Mouse (Mus musculus) stomach, postnatal 0 days (tissue): Measurements from ENCODE around the gene Gpr19. TPM values are rescaled to one million over a fixed set of nuclear protein-coding genes. Genes with fewer than 3 reads are reported as not detected.
A peak's percentile ranks its signal among the peaks of the same experiment; 100 is the strongest.

ENCODE experiments used
- ATAC-seq: fragments of 200-750 bp; cut with Nextera tagmentation; 2 replicates; pipeline ENCODE4 v1.8.0; 2017; ENCODE audit not compliant: low FRiP score, low TSS enrichment
- DNase-seq: peaks from one replicate; pipeline ENCODE4 v3.0.0-alpha.2; 2016; ENCODE audit warnings: low spot score
- H3K27ac ChIP-seq: fragments of 300-500 bp; sonication (generic); replicated peaks from 2 replicates; pipeline ENCODE4 v1.5.1; 2014; ENCODE audit warnings: mild to moderate bottlenecking, control low read depth
- H3K27me3 ChIP-seq: fragments of 300-500 bp; sonication (generic); 2 replicates; pipeline ENCODE4 v1.6.1; 2014; ENCODE audit warnings: low read length; ENCODE audit not compliant: control insufficient read depth, insufficient read depth
- H3K36me3 ChIP-seq: fragments of 300-500 bp; sonication (generic); 2 replicates; pipeline ENCODE4 v1.6.1; 2014; ENCODE audit warnings: low read length, mixed read lengths; ENCODE audit not compliant: control insufficient read depth, insufficient read depth
- H3K4me1 ChIP-seq: fragments of 300-500 bp; sonication (generic); replicated peaks from 2 replicates; pipeline ENCODE4 v1.6.1; 2014; ENCODE audit warnings: antibody characterized with exemption; ENCODE audit not compliant: control insufficient read depth, insufficient read depth
- H3K4me2 ChIP-seq: fragments of 300-500 bp; sonication (generic); replicated peaks from 2 replicates; pipeline ENCODE4 v1.6.1; 2014; ENCODE audit warnings: low read depth, mild to moderate bottlenecking, control low read depth, moderate library complexity
- H3K4me3 ChIP-seq: fragments of 300-500 bp; sonication (generic); 2 replicates; pipeline ENCODE4 v1.5.1; 2014; ENCODE audit warnings: low read depth, low read length, control low read depth
- H3K9ac ChIP-seq: fragments of 300-500 bp; sonication (generic); 2 replicates; pipeline ENCODE4 v1.6.1; 2014; ENCODE audit warnings: mild to moderate bottlenecking, low read length, control low read depth, mixed read lengths
- H3K9me3 ChIP-seq: fragments of 300-500 bp; sonication (generic); 2 replicates; pipeline ENCODE4 v1.6.1; 2016; ENCODE audit warnings: low read length; ENCODE audit not compliant: control insufficient read depth
- CTCF ChIP-seq: IDR thresholded peaks from 2 replicates; pipeline ENCODE4 v1.5.1; 2016; ENCODE audit warnings: antibody characterized with exemption, low read depth, mild to moderate bottlenecking, moderate library complexity
- EP300 ChIP-seq: optimal IDR thresholded peaks from 2 replicates; pipeline ENCODE3; 2016; ENCODE audit warnings: antibody characterized with exemption
- WGBS: fragments of 180-500 bp; shearing (Covaris S2); extraction: QIAGEN DNeasy Blood & Tissue Kit; methylation state at CpG from one replicate; pipeline ENCODE4 v1.1.7; 2014; 5-methylcytosine and 5-hydroxymethylcytosine counted together
- polyA plus RNA-seq: library from polyadenylated mRNA; unstranded; fragments of >200 nt; fragmentation: Nextera tagmentation; extraction: Ambion mirVana; gene quantifications from 2 replicates; pipeline ENCODE4 v1.2.1, GENCODE M21; 2015

Gpr19 gene
- polyA plus RNA-seq, 1 experiment from 2014 or later: 6.9 TPM

DNA sequence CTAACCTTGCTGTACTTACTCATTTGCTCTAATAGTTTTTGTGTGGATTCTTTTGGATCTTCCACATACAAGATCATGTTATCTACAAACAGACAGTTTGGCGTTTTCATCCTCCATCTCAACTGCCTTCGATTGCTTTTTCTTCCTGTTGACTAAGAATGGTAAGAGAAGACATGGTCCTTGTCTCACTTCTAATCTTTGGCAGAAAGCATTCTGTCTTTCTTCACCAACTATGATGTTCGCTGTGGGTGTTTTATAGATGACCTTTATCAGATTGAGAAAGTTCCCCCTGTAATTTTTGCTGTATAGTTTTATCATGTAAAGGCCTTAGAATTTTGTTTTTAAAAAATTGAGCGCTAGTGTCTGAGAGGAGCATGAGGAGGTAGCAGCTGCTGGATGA lies 60.3 kb downstream of the Gpr19 start:
- DNase-seq: no peak
- H3K4me3 ChIP-seq: no peak overlapping the region
- no peak overlapping the region for H3K27ac ChIP-seq
- H3K9ac ChIP-seq: no peak overlapping the region
- no peak overlapping the region for H3K4me2 ChIP-seq
- no peak for TF ChIP-seq CTCF
- H3K36me3 ChIP-seq: no peaks in the 10 kb centered on the region; the same call in 1 of the 2 replicates
- H3K9me3 ChIP-seq: no peaks in the 10 kb centered on the region
- no peaks in the 10 kb centered on the region for H3K27me3 ChIP-seq
- H3K4me1 ChIP-seq: no peaks in the 10 kb centered on the region
- ATAC-seq: no peak
- 94% methylated on average over 4 of the region's 4 CpGs for WGBS

- Histone ChIP-seq H3K4me1 (no peaks in the 10 kb centered on the region), H3K9me3 (no peaks in the 10 kb centered on the region), H3K27me3 (no peaks in the 10 kb centered on the region), H3K36me3 (no peaks in the 10 kb centered on the region; the same call in 1 of the 2 replicates), H3K27ac (no peak overlapping the region), H3K4me2 (no peak overlapping the region), H3K9ac (no peak overlapping the region), H3K4me3 (no peak overlapping the region)
- 81% methylated on average over 9 of the region's 9 CpGs for whole genome bisulfite sequencing
- ATAC-seq: no peak
- TF ChIP-seq CTCF (no peak), EP300 (no peak)
- DNase-seq: no peak
Observed at GRCm38 (mm10) chr6:134834585-134835251, 63.7 kb downstream of the Gpr19 start.

DNA sequence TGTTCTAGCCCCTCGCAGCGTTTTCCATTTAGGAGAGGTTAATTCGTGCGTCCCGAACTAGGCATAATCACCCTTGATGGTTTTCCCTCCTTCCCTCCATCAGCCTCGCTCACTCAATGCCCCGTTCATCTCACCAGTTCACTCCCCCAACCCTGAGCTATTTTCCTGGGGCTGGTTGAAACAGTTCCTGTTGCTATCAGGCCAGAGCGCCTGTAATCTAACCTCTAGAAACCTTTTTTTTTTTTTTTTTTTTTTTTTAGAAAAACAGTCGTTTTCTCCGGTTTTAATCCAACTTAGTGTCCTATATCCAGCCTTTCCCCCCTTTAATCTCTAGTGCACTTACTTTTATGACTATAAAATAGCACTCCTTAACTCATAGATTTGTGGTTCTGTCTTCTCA lies 67.6 kb downstream of the Gpr19 start:
- H3K27ac ChIP-seq: peak overlapping the region; percentile 97
- peak overlapping the region; percentile 79 for H3K9ac ChIP-seq
- 3% methylated on average over 10 of the region's 10 CpGs for WGBS
- no peaks in the 10 kb centered on the region for H3K9me3 ChIP-seq
- no peak for DNase-seq
- H3K4me2 ChIP-seq: peak overlapping the region; percentile 67
- no peaks in the 10 kb centered on the region for H3K27me3 ChIP-seq
- H3K36me3 ChIP-seq: no peaks in the 10 kb centered on the region
- TF ChIP-seq CTCF: no peak
- no peak for TF ChIP-seq EP300
- no peaks in the 10 kb centered on the region for H3K4me1 ChIP-seq
- ATAC-seq: no peak
- H3K4me3 ChIP-seq: peak overlapping the region; percentile 63

DNA sequence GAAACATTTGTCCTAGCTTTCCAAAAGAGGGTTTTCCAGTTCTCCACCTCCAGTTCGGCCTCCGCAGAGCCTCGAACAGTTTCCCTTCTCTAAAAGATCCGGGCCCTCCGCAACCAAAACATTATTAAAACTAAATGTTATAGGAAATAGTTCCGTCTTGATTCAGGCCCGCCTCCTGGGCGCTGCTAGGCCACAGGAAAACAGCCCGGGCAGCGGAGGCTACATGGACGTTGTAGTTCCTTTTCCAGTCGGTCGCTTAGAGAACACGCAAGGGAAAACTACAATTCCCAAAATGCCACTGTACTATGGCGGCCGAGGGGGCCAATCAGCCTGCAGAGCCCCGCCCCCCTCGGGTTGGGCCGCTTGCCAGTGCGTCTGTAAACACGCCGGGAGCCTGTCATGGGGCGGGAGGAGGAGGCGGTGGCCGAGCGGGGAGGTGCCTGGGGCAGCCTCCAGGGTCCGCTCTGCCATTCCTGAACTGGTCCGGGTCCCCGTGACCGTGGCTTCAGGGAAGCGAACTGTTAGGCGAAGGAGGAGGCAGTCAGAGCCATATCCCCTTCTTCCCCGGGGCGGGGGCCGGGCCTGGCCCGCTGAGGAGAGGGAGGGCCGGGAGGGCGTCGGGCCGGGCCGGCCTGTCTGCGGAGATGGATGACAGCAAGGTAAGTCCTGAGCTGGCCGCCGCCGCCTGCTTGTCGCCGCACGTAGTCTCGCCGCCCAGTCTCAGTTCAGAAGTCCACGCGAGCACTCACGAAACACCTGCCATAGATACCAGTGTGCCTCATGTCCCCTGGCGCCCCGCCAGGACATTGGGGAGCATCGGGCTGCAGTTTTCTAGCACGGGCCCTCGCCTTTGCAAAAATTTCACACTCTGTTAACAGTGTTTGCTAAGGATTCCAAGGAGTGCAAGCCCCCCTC lies 68.3 kb downstream of the Gpr19 start, which contains the start of gene Crebl2:
Crebl2 (plus strand) TSS at position 369 of the 915 bp plus-strand sequence.
- H3K27me3 ChIP-seq: no peaks in the 10 kb centered on the region
- no peaks in the 10 kb centered on the region for H3K36me3 ChIP-seq
- peak; percentile 61 for TF ChIP-seq CTCF
- no peak for TF ChIP-seq EP300
- under 1% methylated on average over 52 of the region's 58 CpGs for WGBS
- peak within 1 kb of the TSS; percentile 79 for H3K9ac ChIP-seq
- H3K4me1 ChIP-seq: no peaks in the 10 kb centered on the region
- DNase-seq (peak; percentile 100), ATAC-seq (peak; percentile 97)
- H3K4me3 ChIP-seq: peak within 1 kb of the TSS; percentile 63
- peak within 1 kb of the TSS; percentile 97 for H3K27ac ChIP-seq
- peak within 1 kb of the TSS; percentile 67 for H3K4me2 ChIP-seq
- no peaks in the 10 kb centered on the region for H3K9me3 ChIP-seq

DNA sequence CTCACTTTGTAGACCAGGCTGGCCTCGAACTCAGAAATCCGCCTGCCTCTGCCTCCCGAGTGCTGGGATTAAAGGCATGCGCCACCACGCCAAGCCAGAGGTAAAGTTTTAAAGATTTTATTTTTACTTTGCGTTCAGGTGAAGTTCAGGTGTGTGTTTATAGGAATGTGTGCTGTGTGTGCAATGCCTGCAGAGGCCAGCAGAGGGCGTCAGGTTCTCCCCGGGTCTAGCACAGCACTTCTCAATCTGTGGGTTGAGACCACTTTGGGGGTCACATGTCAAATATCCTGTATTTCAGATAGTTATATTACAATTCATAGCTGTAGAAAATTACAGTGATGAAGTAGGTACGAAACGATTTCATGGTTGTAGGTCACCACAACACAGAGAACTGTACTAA lies 75.5 kb downstream of the Gpr19 start:
- H3K27me3 ChIP-seq: no peaks in the 10 kb centered on the region
- H3K4me2 ChIP-seq: no peak overlapping the region
- no peak overlapping the region for H3K4me3 ChIP-seq
- H3K36me3 ChIP-seq: no peaks in the 10 kb centered on the region
- ATAC-seq (no peak), DNase-seq (peak; percentile 28)
- no peaks in the 10 kb centered on the region for H3K9me3 ChIP-seq
- no peaks in the 10 kb centered on the region for H3K4me1 ChIP-seq
- H3K9ac ChIP-seq: no peak overlapping the region
- WGBS: 68% methylated on average over 10 of the region's 10 CpGs
- no peak overlapping the region for H3K27ac ChIP-seq
- TF ChIP-seq EP300 (no peak), CTCF (peak; percentile 69)

DNA sequence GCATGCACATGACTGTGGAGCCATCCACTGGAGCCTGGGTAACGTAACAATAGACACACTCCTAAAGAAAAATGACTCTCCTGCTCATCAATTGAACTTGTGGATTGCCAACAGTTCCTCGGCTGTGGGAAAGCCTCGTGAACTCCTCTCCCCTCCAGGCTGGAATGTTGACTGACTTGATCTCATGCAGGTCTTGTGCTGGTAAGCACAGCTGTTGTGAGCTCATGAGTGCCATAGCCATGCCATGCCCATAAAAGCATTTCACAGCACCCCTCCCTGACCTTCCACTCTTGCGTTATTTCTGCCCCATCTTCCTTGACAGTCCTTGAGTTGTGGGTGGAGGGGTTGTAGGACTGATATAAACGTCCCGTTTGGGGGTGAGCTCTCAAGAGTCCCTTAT lies 78.0 kb downstream of the Gpr19 start:
- no peaks in the 10 kb centered on the region for H3K4me1 ChIP-seq
- H3K27me3 ChIP-seq: no peaks in the 10 kb centered on the region
- 0 out of 2 replicates have a peak, but pooled peaks have one; percentile 6 for TF ChIP-seq CTCF
- no peak for TF ChIP-seq EP300
- no peak overlapping the region for H3K9ac ChIP-seq
- WGBS: 35% methylated on average over 6 of the region's 6 CpGs
- H3K27ac ChIP-seq: peak overlapping the region; percentile 36; the same call in 1 of the 2 replicates
- no peaks in the 10 kb centered on the region for H3K36me3 ChIP-seq
- no peak overlapping the region for H3K4me3 ChIP-seq
- peak; percentile 66 for ATAC-seq
- peak; percentile 30 for DNase-seq
- no peak overlapping the region for H3K4me2 ChIP-seq
- H3K9me3 ChIP-seq: no peaks in the 10 kb centered on the region
